Mouse (Mus musculus) bone marrow macrophage, adult 2 months (primary cell): Measurements from ENCODE around the gene Hmox1.

ENCODE experiments used
- CTCF ChIP-seq: IDR thresholded peaks from 2 replicates; pipeline ENCODE4 v1.5.1; 2012; ENCODE audit warnings: low read depth, mild to moderate bottlenecking, low read length, moderate library complexity
- POLR2A ChIP-seq: IDR thresholded peaks from 2 replicates; pipeline ENCODE4 v1.6.1; 2012; ENCODE audit warnings: mild to moderate bottlenecking, low read depth, low read length, borderline replicate concordance

DNA sequence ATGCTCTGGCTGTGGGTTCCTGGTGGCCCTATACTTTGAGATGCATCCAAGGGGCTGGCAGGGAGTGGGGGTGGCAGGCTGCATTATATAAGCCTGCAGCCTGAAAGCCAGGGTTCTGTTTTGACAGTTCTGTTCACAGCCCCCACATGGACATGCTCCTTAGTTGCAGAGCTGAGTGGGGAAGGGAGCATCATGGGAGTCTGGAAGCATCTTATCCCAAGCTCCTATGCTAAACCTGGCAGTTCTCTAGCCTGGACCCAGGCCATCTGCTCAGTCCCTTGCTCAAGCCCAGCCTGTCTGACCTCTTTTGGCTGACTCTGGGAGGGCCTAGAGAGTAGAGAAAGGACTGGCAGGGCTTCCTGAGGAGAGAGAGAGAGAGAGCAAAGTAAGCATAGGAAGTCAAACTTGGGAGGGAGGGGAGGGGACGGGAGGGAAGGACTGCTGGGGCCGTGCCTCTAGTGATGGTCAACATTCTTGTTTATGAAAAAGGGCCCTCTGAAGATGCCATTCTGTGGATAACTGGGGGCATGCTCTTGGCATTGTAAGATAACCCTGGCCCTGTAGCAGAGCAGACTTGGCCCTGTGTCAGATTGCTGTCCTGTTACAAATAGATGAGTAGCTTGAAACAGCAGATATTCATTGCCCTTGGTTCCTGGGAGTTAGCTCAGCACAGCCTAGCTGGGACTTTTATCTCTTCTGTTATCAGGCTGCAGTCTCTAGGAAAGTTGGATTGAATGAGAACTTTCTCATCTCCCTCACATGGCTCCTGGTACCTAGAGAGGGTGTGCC, 41.4 kb downstream of the Hmox1 start:
- TF ChIP-seq CTCF: no peak
- no peak for TF ChIP-seq POLR2A
